Mouse (Mus musculus): ENCODE results near the gene Sec63.
A peak's percentile ranks its signal among the peaks of the same experiment; 100 is the strongest.

Sec63 gene

DNA sequence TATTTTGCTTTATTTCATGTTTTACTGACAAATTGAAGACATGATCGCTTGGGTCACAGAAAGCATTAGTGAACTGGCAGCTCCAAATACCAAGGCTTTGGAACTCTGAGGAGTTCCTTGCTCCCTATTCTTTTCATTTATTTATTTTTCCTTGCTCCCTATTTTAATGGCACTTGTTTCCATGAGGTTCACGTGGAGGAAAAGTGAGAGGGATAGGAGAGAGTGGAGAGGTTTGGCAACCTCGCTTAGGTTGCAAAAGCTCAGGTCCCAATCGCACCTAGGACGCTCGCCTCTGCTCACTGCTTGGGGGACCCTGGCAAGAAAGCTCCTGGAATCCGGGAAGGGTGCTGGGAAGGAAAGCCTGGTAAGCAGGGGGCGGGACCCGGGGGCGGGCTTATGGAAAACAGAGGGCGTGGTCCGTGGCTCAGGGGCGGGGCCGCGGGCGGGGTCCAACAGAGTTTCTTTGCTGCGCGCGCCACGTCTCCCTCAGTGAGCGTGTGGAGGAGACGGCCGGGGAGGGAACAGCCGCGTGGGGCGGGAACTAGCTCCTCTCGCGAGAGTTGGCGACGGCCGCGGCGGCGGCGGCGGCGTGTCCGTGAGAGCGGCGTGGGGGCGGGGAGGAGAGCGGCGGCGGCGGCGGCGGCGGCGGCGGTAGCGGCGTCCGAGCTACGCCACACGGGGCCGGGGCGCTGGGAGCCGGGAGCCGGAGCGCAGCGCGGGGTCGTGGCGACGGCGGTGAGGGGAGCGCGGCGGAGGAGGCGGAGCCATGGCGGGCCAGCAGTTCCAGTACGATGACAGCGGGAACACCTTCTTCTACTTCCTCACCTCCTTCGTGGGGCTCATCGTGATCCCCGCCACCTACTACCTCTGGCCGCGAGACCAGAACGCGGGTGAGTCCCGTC, at the start of gene Sec63:
Gene Sec63, plus strand, starts transcription at position 498 of the 902 bp plus-strand sequence.
- peak; percentile 100 for DNase-seq (ENCODE audit: low spot score)

DNA sequence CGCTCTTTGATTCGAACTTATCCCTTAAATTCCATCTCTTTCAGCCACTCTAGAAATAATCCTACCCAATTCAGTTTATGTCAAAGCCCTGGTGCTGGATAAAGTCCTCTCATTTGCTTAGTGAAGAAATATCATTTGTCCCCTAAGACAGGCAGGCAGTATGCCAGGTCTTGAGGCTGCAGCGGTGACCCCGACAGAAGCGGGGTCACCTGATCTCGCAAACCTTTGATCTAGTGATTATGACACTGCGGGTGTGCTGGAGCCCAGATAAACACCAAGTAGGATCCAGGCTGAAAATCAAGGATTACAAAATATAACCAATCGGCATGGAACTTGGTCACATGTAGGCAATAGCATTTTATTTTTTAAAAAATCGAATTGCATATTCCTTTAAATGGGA, 46.6 kb upstream of the Sec63 start:
- DNase-seq (ENCODE audit: low spot score) = no peak

DNA sequence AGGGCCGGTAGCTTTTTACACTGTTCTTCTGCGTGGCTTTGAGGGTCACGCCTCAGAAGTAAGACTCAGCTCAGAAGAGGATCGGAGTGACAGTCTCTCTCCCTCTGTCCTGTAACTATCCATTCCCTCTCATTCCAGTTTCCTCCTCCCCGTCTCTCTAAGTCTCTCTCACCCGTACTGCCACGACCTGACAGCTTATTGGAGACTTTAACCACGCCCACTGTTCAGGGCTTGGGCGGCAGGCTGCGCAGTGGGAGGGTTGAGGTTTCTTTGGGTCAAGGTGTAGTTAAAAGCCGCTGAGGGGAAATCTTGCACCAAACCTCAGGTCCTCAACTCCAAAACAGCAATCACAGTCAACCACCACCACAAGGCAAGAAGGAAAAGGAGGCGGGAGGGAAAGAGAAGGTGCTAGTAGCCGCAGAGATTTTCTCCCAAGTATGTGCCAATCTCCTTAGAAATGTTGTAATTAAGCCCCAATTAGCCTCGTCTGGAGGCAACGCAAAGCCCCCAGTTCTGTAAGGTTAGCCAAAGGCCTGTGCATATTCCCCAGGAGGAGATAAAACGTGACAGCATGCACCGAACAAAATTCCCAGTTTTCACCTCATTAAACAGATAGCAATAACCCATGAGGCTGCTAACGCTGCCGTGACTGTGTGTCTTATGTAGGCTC, 45.8 kb upstream of the Sec63 start:
- peak; percentile 41 for DNase-seq (ENCODE audit: low spot score)

DNA sequence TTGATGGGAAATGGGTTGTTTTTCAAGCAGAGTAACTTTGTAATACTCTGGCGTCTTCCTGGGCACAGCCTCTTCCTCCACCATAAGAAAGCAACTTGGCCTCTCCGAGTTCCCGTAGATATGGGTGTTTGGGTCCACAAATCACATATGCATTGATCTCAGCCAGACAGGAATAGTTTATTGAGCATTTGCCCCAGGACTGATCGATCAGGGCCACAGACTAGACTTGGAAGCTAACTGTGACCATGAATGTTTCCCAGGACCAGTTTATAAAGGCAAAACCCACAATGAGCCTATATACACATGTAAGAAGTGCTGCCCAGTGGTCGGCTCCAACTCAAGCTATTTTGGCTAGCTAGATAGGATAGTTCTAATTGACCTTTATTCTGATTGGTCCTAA, 39.2 kb upstream of the Sec63 start:
- no peak for DNase-seq (ENCODE audit: low spot score)

DNA sequence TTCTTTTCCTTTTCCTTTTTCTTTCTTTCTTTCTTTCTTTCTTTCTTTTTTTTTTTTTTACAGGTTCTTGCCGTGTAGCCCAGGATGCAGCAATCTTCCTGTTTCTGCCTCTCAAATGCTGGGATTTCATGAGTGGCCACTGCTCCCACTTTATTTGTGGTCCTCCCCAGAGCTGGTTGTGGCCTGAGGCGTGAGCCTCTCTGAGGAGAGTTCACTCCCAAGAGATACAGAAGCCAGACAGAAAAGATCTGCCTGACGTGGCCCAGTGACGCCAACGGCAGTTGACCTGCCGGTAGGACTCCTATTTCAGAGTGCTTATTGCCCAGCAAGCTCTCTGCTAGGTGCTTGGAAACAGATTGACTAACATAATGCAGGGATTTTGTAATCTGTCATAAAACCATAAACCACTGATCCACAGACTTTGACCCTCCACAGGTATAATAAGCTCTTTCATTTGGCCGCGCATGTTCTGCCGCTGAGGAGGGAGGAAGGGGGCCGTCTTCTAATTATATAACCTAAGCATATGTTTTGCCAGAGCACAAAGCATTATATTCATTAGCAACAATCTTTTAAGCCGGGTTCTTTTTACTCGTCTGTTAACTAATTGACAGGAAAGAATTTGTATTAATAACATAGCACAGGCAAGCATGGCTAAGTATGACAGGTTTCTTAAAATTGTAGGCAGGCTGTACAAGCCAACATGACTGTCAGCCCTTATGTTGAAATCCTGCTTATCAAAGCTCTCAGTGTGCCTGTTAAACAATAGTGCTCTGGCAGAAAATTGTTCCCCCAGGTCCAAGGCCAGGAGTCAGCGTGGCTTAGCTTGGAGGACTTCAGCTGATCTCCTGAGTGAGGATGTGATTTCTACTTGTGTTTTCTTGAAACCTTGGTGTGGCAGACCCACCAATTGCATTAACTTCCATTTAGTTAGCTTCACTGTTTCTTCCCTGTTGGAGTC, 37.7 kb upstream of the Sec63 start:
- no peak for DNase-seq (ENCODE audit: low spot score)

DNA sequence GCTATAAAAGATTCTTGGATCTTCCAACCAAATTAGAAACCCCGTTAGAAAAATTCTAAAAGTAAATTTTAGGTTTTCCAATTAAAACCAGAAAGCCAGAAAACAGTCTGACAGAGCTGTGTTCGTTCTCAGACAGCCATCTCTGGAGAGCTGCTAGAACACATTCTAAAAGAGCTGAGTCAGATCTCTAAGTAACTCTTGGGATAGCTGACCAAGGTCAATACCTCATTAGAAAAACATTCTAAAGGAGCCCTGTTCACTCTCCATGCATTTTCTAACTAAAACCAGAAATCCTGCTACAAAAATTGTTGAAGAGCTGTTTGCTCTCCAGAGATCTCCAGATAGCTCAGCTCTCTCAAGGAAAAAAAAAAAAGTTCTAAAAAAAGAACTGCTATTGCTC, 31.7 kb upstream of the Sec63 start:
- no peak for DNase-seq (ENCODE audit: low spot score)

DNA sequence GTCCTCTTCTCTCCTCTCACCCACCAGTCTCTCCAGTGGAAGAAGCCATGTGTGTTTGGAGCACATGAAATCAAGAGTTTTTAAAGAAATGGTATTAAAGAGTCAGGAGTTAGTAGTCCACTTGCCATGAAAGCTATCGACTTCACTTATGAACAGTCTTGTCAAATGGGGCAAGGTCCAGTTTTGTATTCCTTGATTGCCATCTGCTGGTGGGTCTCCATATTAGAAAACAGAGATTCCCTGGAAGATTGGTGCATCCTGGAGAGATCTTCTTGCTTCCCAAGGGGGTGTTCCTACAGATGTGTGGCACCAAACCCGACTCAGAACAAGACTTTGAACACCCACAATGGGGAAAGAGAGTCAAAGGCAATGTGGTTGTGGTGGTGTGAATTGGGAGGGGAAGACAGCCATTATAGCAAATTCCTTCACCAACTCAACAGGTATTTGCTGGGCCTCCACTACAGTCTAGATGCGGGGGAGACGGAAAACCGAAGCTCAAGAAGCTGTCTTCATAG, 26.7 kb upstream of the Sec63 start:
- DNase-seq (ENCODE audit: low spot score) = peak; percentile 73

DNA sequence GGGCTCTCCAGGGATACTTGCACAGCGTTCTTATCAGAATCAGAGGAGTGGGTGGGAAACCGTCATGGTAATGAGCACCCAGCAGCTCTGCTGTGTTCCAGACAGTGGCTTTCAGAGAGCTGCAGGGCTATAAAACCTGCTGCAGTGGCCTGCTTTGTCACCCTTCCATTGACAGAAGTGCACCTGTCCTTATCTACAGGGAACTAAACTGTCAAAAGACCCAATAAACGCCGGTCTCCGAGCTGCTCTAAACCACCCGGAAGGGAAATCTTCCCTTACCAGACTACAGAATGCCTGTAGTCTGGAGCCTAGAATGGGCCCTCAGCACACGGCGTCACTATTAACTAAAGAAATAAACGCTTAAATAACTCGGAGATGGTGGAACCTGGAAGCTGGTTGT, 9.5 kb upstream of the Sec63 start:
- DNase-seq (ENCODE audit: low spot score) = no peak

DNA sequence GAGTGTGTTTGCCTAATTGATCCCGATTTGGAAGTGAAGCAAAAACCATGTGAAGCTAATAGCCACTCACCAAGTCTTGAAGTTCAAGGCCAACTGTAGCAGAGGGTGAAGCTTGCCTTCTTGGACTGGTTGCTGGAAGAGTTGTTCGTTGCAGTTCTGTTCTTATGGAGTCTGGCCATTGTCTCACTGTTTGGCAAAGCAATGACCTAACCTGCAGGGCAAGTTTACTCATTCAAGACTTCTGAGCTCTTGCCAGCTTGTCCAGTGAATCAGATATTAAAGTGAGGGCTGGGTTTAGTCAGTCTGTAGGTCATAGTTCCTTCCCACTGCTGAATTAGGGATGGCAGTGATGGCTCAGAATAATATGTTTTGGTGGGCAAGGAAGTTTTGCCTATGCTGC, 7.0 kb upstream of the Sec63 start:
- no peak for DNase-seq (ENCODE audit: low spot score)

DNA sequence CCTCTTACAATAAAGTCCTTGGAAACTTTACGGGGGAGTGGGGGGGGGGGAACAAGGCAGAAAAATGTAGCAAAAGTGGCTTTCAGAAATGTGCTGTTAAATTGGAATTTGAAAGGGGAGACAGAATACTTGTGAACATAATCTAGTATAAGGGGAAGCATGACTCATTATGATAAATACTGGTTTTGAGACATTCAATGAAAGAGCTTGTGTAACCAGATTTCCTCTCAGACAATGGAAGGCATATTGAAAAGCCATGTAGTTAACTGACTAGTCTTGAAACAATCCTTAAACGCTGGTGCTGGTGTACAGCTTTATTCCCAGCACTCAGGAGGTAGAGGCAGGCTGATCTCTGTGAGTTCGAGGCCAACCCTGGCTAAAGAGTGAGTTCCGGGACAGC, 1.6 kb upstream of the Sec63 start:
- DNase-seq (ENCODE audit: low spot score) = no peak

DNA sequence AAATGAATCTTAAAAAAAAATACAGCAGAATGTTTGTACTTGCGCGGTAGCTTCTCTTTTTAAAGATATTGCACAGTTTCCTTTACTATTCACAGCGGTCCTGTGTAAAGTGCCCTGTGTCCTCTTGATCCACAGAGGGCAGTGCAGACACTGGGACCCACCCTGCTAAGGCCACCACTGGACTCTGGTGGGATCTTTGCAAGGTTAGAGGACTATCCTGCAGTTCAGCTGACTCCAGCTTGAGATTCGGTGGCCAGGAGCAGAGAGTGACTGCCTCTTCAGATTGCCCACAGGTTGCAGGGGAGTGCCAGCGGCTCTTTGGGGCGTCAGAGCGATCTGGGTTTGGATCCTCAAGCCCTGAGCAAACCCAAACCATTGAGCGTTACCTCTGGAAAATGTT, 967 bp upstream of the Sec63 start:
- DNase-seq (ENCODE audit: low spot score) = peak; percentile 38

DNA sequence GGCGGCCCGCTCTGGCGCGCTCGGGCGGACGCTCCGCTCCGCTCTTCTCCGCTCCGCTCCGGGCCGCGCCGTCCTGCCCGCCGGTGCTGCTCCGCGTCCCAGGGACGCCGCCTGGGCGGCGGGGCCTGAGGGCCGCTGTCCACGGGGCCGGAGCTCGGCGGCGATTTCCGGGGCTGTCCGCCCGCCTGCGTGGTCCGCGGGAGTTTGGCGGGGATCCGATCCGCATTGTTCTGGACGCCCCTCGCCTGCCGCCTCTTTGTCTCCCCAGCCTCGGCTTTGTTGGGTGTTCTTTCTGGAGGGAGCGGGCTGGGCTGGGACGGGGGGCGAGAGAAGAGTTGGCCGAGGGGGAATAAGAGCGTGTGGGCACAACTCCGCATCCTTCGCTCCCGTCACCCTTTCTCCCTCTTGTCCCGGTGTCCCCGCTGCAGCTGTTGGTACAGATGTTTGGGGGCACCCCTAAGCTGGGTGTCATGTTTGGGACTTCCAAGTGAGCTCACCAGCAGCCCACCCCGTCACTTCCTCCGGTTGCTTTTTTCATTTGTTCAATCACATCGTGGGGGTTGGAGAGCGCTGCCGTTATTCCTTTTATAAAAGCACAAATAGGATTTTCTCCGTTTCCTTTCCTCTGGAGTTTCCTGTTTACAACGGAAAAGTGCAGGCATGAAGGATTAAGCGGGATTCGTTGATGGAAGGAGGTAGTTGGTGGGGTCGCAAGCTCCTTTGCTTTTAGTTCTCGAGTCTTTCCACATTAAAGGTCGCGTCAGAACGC, 789 bp downstream of the Sec63 start:
- peak; percentile 68 for DNase-seq (ENCODE audit: low spot score)

DNA sequence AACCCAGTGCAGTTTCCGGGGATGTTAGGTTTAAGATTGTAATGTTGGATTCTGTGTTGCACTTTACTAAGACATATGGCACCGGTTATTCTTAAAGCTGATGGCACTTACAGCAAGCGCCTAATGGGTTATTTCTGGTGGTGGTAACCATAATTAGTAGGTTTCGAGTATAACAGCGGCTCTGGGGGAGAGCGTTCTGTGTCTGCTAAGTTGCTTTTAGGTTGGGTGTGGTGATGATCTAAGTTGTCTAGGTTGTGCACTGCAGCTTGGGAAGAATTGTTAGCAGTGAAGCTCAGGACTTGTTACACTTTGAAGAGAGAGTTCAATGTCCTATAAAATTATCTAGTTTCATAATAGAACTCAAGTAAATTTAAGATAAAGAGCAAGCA, 1.4 kb downstream of the Sec63 start:
- peak; percentile 58 for DNase-seq (ENCODE audit: low spot score)

DNA sequence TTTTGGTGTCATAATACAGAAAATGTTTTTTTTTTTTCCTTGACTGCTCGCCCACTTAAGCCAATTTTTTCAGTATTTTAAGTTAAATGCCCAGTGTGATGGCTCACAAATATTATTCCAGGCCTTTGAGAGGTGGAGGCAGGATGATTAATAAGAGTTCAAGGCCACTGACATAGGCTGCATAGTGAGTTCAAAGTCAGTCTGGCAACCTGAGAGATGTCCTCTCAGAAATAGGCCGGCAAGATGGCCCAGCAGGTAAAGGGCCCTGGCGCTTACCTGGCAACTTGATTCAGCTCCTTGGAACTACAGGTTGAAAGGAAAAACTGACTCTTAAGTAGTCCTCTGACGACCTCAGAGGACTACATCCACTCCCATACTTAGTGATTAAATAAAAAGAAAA, 1.9 kb downstream of the Sec63 start:
- no peak for DNase-seq (ENCODE audit: low spot score)

DNA sequence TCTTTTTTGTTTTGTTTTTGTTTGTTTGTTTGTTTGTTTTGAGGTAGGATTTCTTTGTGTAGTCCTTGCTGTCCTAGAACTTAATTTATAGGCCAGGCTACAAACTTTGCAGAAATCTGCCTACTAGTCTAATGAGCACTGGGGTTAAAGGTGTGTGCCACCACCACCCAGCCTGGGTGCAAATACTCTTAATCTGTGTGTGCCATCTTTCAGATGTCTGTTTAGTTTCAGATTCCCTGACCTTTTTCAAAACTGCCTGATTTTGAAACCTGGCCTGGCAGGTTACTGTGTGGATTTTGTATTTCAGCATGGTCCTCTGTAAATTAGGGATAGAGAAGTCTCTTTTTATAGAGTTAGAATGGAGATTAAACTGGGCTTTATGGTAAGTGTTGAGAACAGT, 4.0 kb downstream of the Sec63 start:
- DNase-seq (ENCODE audit: low spot score) = no peak

DNA sequence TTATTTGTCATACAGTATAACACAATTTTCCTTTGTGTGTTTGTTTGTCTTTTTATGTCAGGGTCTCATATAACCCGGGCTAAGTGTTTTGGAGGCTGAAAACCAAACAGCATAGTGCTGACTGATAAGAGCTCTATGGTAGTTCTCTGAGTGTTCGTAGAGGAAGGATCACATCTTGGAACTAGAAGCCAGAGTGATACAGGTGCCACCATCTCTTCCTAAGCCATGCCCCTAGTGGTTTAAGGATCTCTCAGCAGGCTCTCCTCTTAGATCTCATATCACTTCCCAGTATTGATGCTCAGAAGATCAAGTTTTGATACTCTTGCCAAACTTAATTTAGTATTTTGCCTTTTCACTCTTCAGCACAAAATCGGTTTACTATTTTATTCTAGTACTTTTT, 14.2 kb downstream of the Sec63 start:
- DNase-seq (ENCODE audit: low spot score) = no peak

DNA sequence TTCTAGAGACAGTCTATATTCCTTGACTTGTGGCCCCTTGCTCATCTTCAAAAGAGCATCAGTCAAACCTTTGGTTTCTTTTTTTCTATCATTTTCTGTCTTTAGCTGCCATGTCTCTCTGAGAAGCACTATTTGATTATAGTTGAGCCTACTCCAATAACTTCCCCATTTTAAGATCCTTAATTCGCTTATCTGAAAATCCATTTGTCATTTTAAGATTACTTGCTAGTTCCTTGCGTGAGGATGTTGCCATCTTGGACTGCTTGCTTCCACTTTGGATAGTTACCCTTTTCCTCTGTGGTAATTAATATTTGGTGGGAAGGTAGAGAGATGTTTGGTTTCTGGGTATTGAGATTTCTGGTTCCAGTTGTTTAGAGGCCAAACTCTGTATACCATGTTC, 19.5 kb downstream of the Sec63 start:
- no peak for DNase-seq (ENCODE audit: low spot score)

DNA sequence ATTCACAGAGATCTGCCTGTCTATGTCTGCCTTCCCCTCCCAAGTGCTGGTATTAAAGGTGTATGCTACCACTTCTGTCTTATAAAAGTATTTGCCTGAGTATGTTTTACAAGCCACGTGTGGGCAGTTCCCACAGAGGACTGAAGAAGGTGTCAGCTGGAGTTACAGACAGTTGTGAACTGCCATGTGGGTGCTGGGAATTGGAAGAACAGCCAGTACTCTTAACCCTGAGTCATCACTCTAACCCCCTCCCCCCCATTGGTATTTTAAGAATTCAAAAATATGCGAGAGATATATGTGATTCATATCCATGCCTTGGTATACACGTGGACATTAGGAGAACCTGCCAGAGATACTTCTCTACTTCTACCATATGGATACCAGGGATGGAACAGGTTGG, 20.4 kb downstream of the Sec63 start:
- no peak for DNase-seq (ENCODE audit: low spot score)

DNA sequence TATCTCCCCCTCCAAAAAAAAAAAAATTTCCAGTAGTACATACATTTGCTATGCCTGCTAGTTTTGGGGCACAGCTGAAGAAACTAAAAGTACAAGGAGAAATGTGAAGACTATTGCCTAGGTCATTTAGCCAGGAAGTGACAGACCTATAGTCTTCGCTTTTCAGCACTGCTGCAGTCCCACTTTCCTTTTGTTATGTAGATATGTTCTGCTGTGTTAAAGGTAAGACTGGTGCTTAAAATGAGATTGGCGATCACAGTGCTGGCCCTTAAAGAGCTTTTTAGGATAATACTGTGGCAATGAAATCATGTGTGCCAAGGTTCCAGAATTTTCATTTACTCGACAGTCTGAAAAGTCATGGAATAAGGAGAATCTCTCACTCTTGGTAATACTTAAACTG, 39.6 kb downstream of the Sec63 start:
- DNase-seq (ENCODE audit: low spot score) = no peak

DNA sequence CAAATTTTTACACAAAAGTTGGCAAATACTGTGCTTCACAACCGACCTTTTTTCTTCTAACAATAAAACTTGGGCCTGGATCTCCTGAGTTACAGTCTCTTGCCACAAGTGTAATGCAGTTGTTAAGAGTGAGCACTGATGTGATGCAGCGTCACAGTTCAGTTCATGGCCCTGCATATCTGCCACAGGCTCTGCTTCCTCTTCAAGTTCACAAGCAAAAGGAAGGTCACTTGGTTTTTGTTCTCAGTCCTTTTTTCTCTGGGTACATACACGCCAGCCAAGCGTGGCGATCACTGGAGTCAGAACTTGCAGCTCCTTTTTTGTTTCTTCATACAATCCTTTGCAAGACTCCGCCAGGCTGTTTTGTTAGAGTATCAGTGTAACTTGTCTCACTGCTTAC, 64.6 kb downstream of the Sec63 start:
- DNase-seq (ENCODE audit: low spot score) = no peak

DNA sequence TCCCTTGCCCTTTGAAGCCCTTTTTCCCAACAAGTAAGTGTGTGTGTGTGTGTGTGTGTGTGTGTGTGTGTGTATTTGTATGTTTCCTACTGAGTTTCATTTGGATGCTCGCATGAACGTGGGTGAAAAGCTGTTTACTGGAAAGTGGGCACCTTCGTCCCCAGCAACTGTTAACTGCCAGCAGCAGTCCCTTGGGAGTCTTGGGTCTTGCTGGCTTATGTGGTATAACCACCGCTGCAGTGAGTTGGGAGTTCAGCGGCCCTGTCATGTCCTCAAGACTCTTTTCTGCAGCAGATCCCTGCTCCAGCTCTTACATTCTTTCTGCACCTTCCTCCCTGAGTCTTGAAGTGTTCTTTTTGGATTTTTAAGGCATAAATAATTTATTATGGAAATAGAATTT, 65.9 kb downstream of the Sec63 start:
- no peak for DNase-seq (ENCODE audit: low spot score)

DNA sequence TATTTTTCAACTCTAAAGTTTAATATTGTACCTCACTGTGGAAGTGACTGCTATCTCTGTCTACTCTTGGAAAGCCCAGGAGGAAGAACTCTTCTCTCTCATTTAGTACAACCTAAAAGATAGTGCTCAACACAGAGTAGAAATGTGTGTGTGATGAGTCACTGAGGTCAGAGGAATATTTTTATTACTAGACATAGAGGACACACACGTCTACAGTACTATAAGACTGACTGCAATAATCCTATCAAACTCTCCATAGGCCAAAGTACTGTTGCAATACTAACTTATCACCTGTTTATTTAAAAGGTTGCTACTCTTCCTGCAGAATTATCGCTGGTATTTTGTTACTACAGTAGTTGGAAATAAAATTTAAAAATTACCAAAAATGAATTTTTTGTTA, 68.7 kb downstream of the Sec63 start:
- DNase-seq (ENCODE audit: low spot score) = no peak
